Mouse (Mus musculus) bone marrow, adult 2 months (tissue): ENCODE data around the gene Ticam1.

Experiments used
- CTCF ChIP-seq: fragments of 200-500 bp; IDR thresholded peaks from 2 replicates; pipeline ENCODE4 v1.5.1; 2011; ENCODE audit warnings: low read length, control low read depth; ENCODE audit not compliant: control insufficient read depth, insufficient read depth
- POLR2A ChIP-seq: fragments of 200-500 bp; IDR thresholded peaks from 2 replicates; pipeline ENCODE4 v1.6.1; 2011; ENCODE audit warnings: low read depth, mild to moderate bottlenecking, control low read depth, low read length, borderline replicate concordance; ENCODE audit not compliant: control insufficient read depth

- no peak for TF ChIP-seq CTCF
- peak; percentile 54; the same call in 1 of the 2 replicates for TF ChIP-seq POLR2A
Measured at GRCm38 (mm10) chr17:56276643-56277566, at the start of gene Ticam1.
